Mouse (Mus musculus) liver, adult 2 months (tissue): ENCODE data around the gene Muc3.

Source experiments
- CTCF ChIP-seq: fragments of 200-500 bp; IDR thresholded peaks from 2 replicates; pipeline ENCODE4 v1.5.1; 2011; ENCODE audit warnings: low read depth, low read length, control low read depth
- POLR2A ChIP-seq: fragments of 200-500 bp; IDR thresholded peaks from 2 replicates; pipeline ENCODE4 v1.6.1; 2011; ENCODE audit warnings: low read length, control low read depth; ENCODE audit not compliant: insufficient read depth; ENCODE audit errors: extremely low read depth

DNA sequence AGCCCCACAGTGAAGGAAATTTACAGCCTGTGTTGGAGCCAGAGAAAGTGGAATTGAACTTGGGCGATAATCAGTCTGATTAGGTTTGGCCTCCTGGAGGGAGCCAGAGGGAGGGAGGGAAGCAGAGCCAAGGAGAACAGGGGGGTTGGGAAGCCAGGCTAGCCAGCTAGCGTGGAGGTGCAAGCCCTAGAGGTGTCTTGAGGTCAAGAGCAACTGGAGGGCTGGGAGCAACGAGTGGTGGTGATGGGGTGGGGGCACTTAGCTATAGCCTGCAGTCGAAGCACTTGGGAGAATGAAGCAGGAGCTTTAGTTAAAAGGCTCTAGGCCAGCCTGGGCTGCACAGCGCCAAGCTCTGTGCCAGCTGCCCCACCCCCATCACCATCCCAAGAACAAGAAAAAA, 19.8 kb downstream of the Muc3 start:
- no peak for TF ChIP-seq POLR2A
- TF ChIP-seq CTCF, result no peak
